Mouse (Mus musculus): ENCODE results near the gene Tagln2. TPM values are rescaled to one million over a fixed set of nuclear protein-coding genes. Genes with fewer than 3 reads are reported as not detected.

Gene Tagln2
- polyA plus RNA-seq, 1 experiment from 2014 or later: 49.9 TPM

Other genes starting within 250 kb of the Tagln2 start
- gene Atp1a4, start 241.6 kb upstream of the Tagln2 start, polyA plus RNA-seq (2015; fragmentation: Nextera tagmentation; extraction: Ambion mirVana): not detected in 2 replicates
- gene Igsf8, start 238.4 kb upstream of the Tagln2 start, polyA plus RNA-seq (2015; fragmentation: Nextera tagmentation; extraction: Ambion mirVana): 90.3 and 112 TPM in 2 replicates
- 25.3 and 25.8 TPM in 2 replicates for gene Atp1a2, start 202.0 kb upstream of the Tagln2 start, polyA plus RNA-seq (2015; fragmentation: Nextera tagmentation; extraction: Ambion mirVana)
- 3.6 and 3.9 TPM in 2 replicates for gene Kcnj9, start 170.7 kb upstream of the Tagln2 start, polyA plus RNA-seq (2015; fragmentation: Nextera tagmentation; extraction: Ambion mirVana)
- gene Kcnj10, start 158.8 kb upstream of the Tagln2 start, polyA plus RNA-seq (2015; fragmentation: Nextera tagmentation; extraction: Ambion mirVana): 0.98 TPM in 2 replicates
- gene Pigm, start 123.5 kb upstream of the Tagln2 start, polyA plus RNA-seq (2015; fragmentation: Nextera tagmentation; extraction: Ambion mirVana): 4.9 and 5.7 TPM in 2 replicates
- 0.31 TPM in 1 of 2 replicates, not detected in the other for gene Slamf9, start 24.7 kb upstream of the Tagln2 start, polyA plus RNA-seq (2015; fragmentation: Nextera tagmentation; extraction: Ambion mirVana)
- gene Igsf9, start 18.3 kb upstream of the Tagln2 start, polyA plus RNA-seq (2015; fragmentation: Nextera tagmentation; extraction: Ambion mirVana): 89.0 and 94.9 TPM in 2 replicates
- gene Cfap45, start 20.8 kb downstream of the Tagln2 start, polyA plus RNA-seq (2015; fragmentation: Nextera tagmentation; extraction: Ambion mirVana): 1.9 and 2.0 TPM in 2 replicates
- gene Vsig8, start 55.9 kb downstream of the Tagln2 start, polyA plus RNA-seq (2015; fragmentation: Nextera tagmentation; extraction: Ambion mirVana): 0.20 TPM in 1 of 2 replicates, not detected in the other
- not detected in 2 replicates for gene Slamf8, start 90.5 kb downstream of the Tagln2 start, polyA plus RNA-seq (2015; fragmentation: Nextera tagmentation; extraction: Ambion mirVana)
- gene Fcrl6, start 102.5 kb downstream of the Tagln2 start, polyA plus RNA-seq (2015; fragmentation: Nextera tagmentation; extraction: Ambion mirVana): not detected in 2 replicates
- gene Dusp23, start 132.9 kb downstream of the Tagln2 start, polyA plus RNA-seq (2015; fragmentation: Nextera tagmentation; extraction: Ambion mirVana): 6.2 and 6.3 TPM in 2 replicates
- not detected in 2 replicates for gene Crp, start 198.0 kb downstream of the Tagln2 start, polyA plus RNA-seq (2015; fragmentation: Nextera tagmentation; extraction: Ambion mirVana)

Data from midbrain, embryonic 13.5 days (tissue).